Mouse (Mus musculus): ENCODE results near the gene Rabl3. TPM values are rescaled to one million over a fixed set of nuclear protein-coding genes. Genes with fewer than 3 reads are reported as not detected.

Gene Rabl3
- polyA plus RNA-seq, 1 experiment from 2014 or later: 21.6 TPM

DNA sequence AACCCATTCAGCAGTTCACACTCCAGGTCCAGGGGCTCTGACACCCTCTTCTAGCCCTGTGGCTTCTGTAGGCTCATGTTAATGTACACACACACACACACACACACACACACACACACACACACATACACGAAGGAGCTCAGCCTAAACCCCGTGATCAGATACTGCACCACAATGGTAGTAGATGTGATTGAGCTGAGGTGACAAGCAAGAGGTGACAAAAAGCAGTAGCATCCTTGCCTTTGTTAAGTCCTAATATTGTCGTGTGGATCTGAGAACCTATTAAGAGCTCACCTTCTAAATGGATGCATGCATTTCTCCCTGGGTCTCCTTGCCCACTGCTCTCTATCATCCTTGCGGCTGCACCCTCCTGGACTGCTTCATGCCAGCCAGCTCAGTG lies 41.0 kb downstream of the Rabl3 start:
- Histone ChIP-seq H3K9me3 (no peaks in the 10 kb centered on the region), H3K36me3 (no peaks in the 10 kb centered on the region), H3K27me3 (no peaks in the 10 kb centered on the region), H3K4me3 (no peak overlapping the region), H3K27ac (replicated peaks) (no peak overlapping the region), H3K9ac (no peak overlapping the region), H3K4me1 (replicated peaks) (peaks cover 27% of the 10 kb centered on the region), H3K4me2 (no peak overlapping the region)
- WGBS: 93% methylated on average over 4 of the region's 4 CpGs
- no peak for ATAC-seq (ENCODE audit: low read depth)

- no peak overlapping the region for H3K4me2 ChIP-seq
Measured at GRCm38 (mm10) chr16:37581901-37582300, 42.2 kb downstream of the Rabl3 start.

GRCm38 (mm10) chr16:37583306-37583705 lies 43.6 kb downstream of the Rabl3 start:
- Histone ChIP-seq H3K9me3 (no peaks in the 10 kb centered on the region), H3K4me2 (no peak overlapping the region), H3K9ac (no peak overlapping the region), H3K4me1 (replicated peaks) (peaks cover 29% of the 10 kb centered on the region), H3K27ac (replicated peaks) (peak overlapping the region; percentile 96), H3K4me3 (no peak overlapping the region), H3K36me3 (no peaks in the 10 kb centered on the region), H3K27me3 (no peaks in the 10 kb centered on the region)
- WGBS: 71% methylated on average over 3 of the region's 3 CpGs
- no peak for ATAC-seq (ENCODE audit: low read depth)

More at GRCm38 (mm10) chr16:37581901-37582300, 42.2 kb downstream of the Rabl3 start:
- Histone ChIP-seq H3K4me3 (no peak overlapping the region), H3K27ac (replicated peaks) (no peak overlapping the region), H3K4me1 (replicated peaks) (peaks cover 29% of the 10 kb centered on the region), H3K27me3 (no peaks in the 10 kb centered on the region), H3K9me3 (no peaks in the 10 kb centered on the region), H3K9ac (no peak overlapping the region), H3K36me3 (no peaks in the 10 kb centered on the region)
- 49% methylated on average over 3 of the region's 3 CpGs for WGBS
- no peak for ATAC-seq (ENCODE audit: low read depth)

DNA sequence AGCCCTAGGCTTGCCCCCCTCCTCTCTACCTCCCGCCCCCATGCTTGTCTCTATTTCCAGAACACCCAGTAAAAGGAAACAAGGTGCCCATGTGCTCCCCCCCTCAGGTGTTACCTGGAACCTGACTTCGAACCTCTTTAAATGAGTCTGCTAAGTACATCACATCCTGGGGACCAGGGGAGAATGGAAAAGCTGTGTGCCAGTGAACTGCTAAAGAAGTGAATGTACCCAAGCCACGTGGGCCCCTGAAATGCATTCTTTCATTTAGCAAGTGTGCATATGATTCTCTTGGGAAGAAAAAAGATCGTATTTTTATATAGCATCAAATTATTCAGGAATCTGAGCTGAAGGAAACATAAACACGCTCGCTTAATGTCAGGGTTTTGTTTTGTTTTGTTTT lies 44.1 kb downstream of the Rabl3 start:
- H3K9ac ChIP-seq: peak overlapping the region; percentile 71; the same call in 1 of the 2 replicates
- H3K4me3 ChIP-seq: peak overlapping the region; percentile 25

GRCm38 (mm10) chr16:37584218-37585035 lies 44.7 kb downstream of the Rabl3 start:
- H3K27ac ChIP-seq (replicated peaks): peak overlapping the region; percentile 96
- H3K9me3 ChIP-seq: no peaks in the 10 kb centered on the region
- peaks cover 29% of the 10 kb centered on the region for H3K4me1 ChIP-seq (replicated peaks)
- no peaks in the 10 kb centered on the region for H3K27me3 ChIP-seq
- H3K36me3 ChIP-seq: no peaks in the 10 kb centered on the region
- peak overlapping the region; percentile 71 for H3K9ac ChIP-seq
- H3K4me2 ChIP-seq: peak overlapping the region; percentile 52
- ATAC-seq (ENCODE audit: low read depth): peak; percentile 90
- peak overlapping the region; percentile 25 for H3K4me3 ChIP-seq
- WGBS: 1% methylated on average over 25 of the region's 25 CpGs

More for the DNA sequence above, 44.1 kb downstream of the Rabl3 start:
- Histone ChIP-seq H3K4me2 (peak overlapping the region; percentile 52), H3K4me1 (replicated peaks) (peaks cover 29% of the 10 kb centered on the region), H3K27ac (replicated peaks) (peak overlapping the region; percentile 96), H3K9me3 (no peaks in the 10 kb centered on the region), H3K27me3 (no peaks in the 10 kb centered on the region), H3K36me3 (no peaks in the 10 kb centered on the region)
- no peak for ATAC-seq (ENCODE audit: low read depth)
- WGBS: 27% methylated on average over 6 of the region's 6 CpGs

- Histone ChIP-seq H3K9ac (no peak overlapping the region), H3K4me1 (replicated peaks) (peaks cover 30% of the 10 kb centered on the region)
Measured at GRCm38 (mm10) chr16:37585129-37585563, 45.5 kb downstream of the Rabl3 start.

DNA sequence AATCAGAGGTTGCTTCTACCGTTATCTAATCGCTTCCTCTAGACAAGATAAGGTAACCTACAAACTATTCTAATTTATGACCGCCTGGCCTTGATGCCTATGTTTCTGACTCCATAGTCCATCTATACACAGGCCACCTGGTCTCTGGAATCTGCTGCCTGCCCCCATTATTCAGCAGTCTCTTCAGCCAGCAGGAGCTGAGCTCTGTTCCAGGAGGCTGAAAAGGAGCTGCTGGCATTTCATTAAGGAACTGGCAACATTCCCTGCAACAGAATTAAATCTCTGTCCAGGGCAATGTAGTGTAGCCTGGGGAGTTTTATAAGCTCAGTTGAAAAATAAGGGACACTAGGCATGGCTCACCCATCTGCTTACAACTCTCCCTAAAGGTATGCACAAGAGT lies 51.2 kb downstream of the Rabl3 start:
- no peak overlapping the region for H3K9ac ChIP-seq
- H3K36me3 ChIP-seq: no peaks in the 10 kb centered on the region
- H3K9me3 ChIP-seq: no peaks in the 10 kb centered on the region
- peak; percentile 54 for ATAC-seq (ENCODE audit: low read depth)
- 80% methylated on average over 3 of the region's 3 CpGs for WGBS
- H3K27ac ChIP-seq (replicated peaks): no peak overlapping the region
- H3K4me3 ChIP-seq: no peak overlapping the region
- no peaks in the 10 kb centered on the region for H3K27me3 ChIP-seq
- no peak overlapping the region for H3K4me2 ChIP-seq
- peaks cover 6% of the 10 kb centered on the region; the same call in 1 of the 2 replicates for H3K4me1 ChIP-seq (replicated peaks)

More at GRCm38 (mm10) chr16:37585129-37585563, 45.5 kb downstream of the Rabl3 start:
- H3K27me3 ChIP-seq: no peaks in the 10 kb centered on the region
- no peaks in the 10 kb centered on the region for H3K9me3 ChIP-seq
- 41% methylated on average over 8 of the region's 8 CpGs for WGBS
- H3K36me3 ChIP-seq: no peaks in the 10 kb centered on the region
- H3K4me3 ChIP-seq: no peak overlapping the region
- peak overlapping the region; percentile 52 for H3K4me2 ChIP-seq
- peak overlapping the region; percentile 96 for H3K27ac ChIP-seq (replicated peaks)
- peak; percentile 25 for ATAC-seq (ENCODE audit: low read depth)

- Histone ChIP-seq H3K9ac (no peak overlapping the region), H3K36me3 (no peaks in the 10 kb centered on the region), H3K4me1 (replicated peaks) (peaks cover 6% of the 10 kb centered on the region; the same call in 1 of the 2 replicates), H3K27me3 (no peaks in the 10 kb centered on the region), H3K4me3 (no peak overlapping the region), H3K9me3 (no peaks in the 10 kb centered on the region), H3K4me2 (no peak overlapping the region), H3K27ac (replicated peaks) (no peak overlapping the region)
- 94% methylated on average over 8 of the region's 8 CpGs for WGBS
- ATAC-seq (ENCODE audit: low read depth): no peak
Measured at GRCm38 (mm10) chr16:37591551-37591950, 51.9 kb downstream of the Rabl3 start.

DNA sequence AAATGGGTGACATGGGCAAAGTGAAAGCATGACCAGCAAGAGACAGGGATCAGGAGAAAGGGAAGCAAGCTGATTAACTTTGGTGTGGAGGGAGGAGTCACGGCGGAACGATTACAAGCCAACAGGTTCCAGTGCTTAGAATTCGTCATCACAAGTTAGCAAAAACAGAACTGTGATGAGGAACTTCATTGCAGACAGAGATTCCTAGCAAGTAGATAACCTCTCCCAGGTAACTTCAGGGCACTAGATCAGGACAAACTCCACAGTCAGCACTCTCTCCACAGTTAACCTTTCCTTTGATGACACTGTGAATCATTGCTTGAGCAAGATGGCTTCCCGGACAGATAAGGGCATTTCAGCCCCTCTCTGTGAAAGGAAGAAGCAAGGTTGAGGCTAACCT lies 57.7 kb downstream of the Rabl3 start:
- Histone ChIP-seq H3K27ac (replicated peaks) (no peak overlapping the region), H3K36me3 (no peaks in the 10 kb centered on the region), H3K4me3 (no peak overlapping the region), H3K9me3 (no peaks in the 10 kb centered on the region), H3K27me3 (no peaks in the 10 kb centered on the region), H3K4me2 (no peak overlapping the region), H3K9ac (no peak overlapping the region), H3K4me1 (replicated peaks) (no peaks in the 10 kb centered on the region)
- WGBS: 78% methylated on average over 5 of the region's 5 CpGs
- no peak for ATAC-seq (ENCODE audit: low read depth)

- no peaks in the 10 kb centered on the region for H3K36me3 ChIP-seq
- H3K27ac ChIP-seq (replicated peaks): no peak overlapping the region
- H3K4me3 ChIP-seq: no peak overlapping the region
- H3K4me2 ChIP-seq: no peak overlapping the region
- H3K9me3 ChIP-seq: no peaks in the 10 kb centered on the region
- H3K27me3 ChIP-seq: no peaks in the 10 kb centered on the region
- no peak overlapping the region for H3K9ac ChIP-seq
- WGBS: 91% methylated on average over 7 of the region's 7 CpGs
- ATAC-seq (ENCODE audit: low read depth): no peak
- H3K4me1 ChIP-seq (replicated peaks): no peaks in the 10 kb centered on the region
Measured at GRCm38 (mm10) chr16:37598463-37598862, 58.8 kb downstream of the Rabl3 start.

GRCm38 (mm10) chr16:37599326-37599725 lies 59.6 kb downstream of the Rabl3 start:
- no peak overlapping the region for H3K9ac ChIP-seq
- H3K36me3 ChIP-seq: no peaks in the 10 kb centered on the region
- 78% methylated on average over 3 of the region's 3 CpGs for WGBS
- H3K4me2 ChIP-seq: no peak overlapping the region
- H3K4me3 ChIP-seq: no peak overlapping the region
- no peak for ATAC-seq (ENCODE audit: low read depth)
- no peaks in the 10 kb centered on the region for H3K27me3 ChIP-seq
- H3K9me3 ChIP-seq: no peaks in the 10 kb centered on the region
- H3K4me1 ChIP-seq (replicated peaks): no peaks in the 10 kb centered on the region
- no peak overlapping the region for H3K27ac ChIP-seq (replicated peaks)

DNA sequence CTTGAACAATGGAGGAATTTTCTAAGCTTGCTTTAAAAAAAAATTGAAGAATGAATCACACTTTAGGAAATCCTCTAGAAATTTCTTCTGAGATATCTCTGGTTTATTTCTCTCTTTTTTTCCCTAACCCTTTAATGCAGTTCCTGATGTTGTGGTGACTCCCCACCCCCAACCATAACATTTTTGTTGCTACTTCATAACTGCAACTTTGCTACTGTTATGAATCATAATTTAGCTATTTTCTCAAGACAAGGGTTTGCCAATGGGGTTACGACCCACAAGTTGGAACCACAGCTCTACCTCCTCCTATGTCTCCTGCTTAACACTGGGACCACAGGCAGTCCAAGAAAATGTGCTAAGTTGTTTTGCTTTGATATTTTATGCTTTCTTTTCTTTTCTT lies 63.7 kb downstream of the Rabl3 start:
- H3K4me2 ChIP-seq: no peak overlapping the region
- 95% methylated on average over 1 of the region's 1 CpGs for WGBS

More for the DNA sequence above, 63.7 kb downstream of the Rabl3 start:
- H3K4me3 ChIP-seq: no peak overlapping the region
- H3K27me3 ChIP-seq: no peaks in the 10 kb centered on the region
- ATAC-seq (ENCODE audit: low read depth): no peak
- H3K9me3 ChIP-seq: no peaks in the 10 kb centered on the region
- H3K27ac ChIP-seq (replicated peaks): no peak overlapping the region
- H3K4me1 ChIP-seq (replicated peaks): no peaks in the 10 kb centered on the region
- no peak overlapping the region for H3K9ac ChIP-seq
- H3K36me3 ChIP-seq: no peaks in the 10 kb centered on the region
